In the genomic region with DNA sequence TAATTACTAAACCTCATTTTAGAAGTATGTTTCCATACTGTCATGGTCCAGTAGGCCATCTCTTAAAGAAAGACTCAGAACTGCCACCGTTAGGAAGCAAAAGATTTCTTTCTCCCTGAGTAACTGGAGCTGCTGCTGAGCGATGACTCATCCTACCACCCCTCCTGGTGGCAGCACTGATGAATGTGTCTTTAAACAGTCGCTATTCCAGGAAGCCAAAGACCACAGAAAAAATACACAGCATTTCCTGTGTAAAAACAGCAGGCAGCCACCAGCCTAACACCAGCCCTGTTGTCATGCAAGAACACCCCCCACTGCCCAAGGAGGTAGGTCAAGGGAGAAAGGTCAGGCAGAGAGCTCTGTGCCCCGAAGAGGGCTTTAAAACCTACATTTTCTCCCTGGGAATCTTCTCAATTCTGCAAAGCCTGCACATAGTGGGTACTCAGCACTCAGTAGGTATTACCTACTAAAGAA, we compare ENCODE assay signal across 7 mouse cellular contexts.
DNase-seq lines count a peak whose midpoint lies in the region; ATAC-seq lines count a peak whose summit lies in the region.

No protein-coding gene starts in this region.

- H3K4me3 ChIP-seq in intestine, embryonic 15.5 days (replicated peaks): no peak overlapping the region
- peak overlapping the region; percentile 68 for H3K4me3 ChIP-seq in megakaryocyte, embryonic 14.5 days (replicated peaks)

- no peaks in the 10 kb centered on the region for H3K9me3 ChIP-seq in intestine, embryonic 15.5 days
- no peaks in the 10 kb centered on the region for H3K9me3 ChIP-seq in megakaryocyte, embryonic 14.5 days

- 0 out of 2 replicates have a peak, but pooled peaks cover 7% of the 10 kb centered on the region for H3K4me1 ChIP-seq in intestine, embryonic 15.5 days (replicated peaks)
- peaks cover 38% of the 10 kb centered on the region for H3K4me1 ChIP-seq in megakaryocyte, embryonic 14.5 days

- intact Hi-C loops in left cerebral cortex, postnatal 14 days (cut with DNase I): loop anchor here (10.0 kb wide), 1 partner anchor 459 kb away; no protein-coding TSS in a partner anchor

- H3K27me3 ChIP-seq in intestine, embryonic 15.5 days (replicated peaks): no peaks in the 10 kb centered on the region
- H3K27me3 ChIP-seq in megakaryocyte, embryonic 14.5 days (replicated peaks): no peaks in the 10 kb centered on the region

- WGBS in intestine, embryonic 15.5 days: 7% methylated on average over 4 of the region's 4 CpGs

- DNase-seq in adrenal gland, adult 18-20 months (ENCODE audit: low spot score in 2 of 2): peak; percentile 18 to 34
- peak; percentile 50 to 71 for DNase-seq in cerebellum, postnatal 14 days
- DNase-seq in frontal cortex, postnatal 36 days (ENCODE audit: low spot score in 2 of 2): peak; percentile 56 to 61
- peak; percentile 73 to 80 for DNase-seq in left cerebral cortex, postnatal 14 days (ENCODE audit: low spot score in 2 of 2)
- peak; percentile 57 for DNase-seq in right cerebral cortex, postnatal 14 days

- H3K36me3 ChIP-seq in intestine, embryonic 15.5 days: no peaks in the 10 kb centered on the region
- H3K36me3 ChIP-seq in megakaryocyte, embryonic 14.5 days (replicated peaks; ENCODE audit: low read length): no peaks in the 10 kb centered on the region

- peak; percentile 86 for ATAC-seq in intestine, embryonic 15.5 days

- H3K27ac ChIP-seq in intestine, embryonic 15.5 days: peak overlapping the region; percentile 80

- no peak overlapping the region for H3K9ac ChIP-seq in intestine, embryonic 15.5 days

- peak overlapping the region; percentile 63 for H3K4me2 ChIP-seq in intestine, embryonic 15.5 days (replicated peaks)

Comparison
In these comparisons a context has a peak if more than half of its experiments do, and no peak if none do; other contexts are left out.
1. DNase-seq: peak in every context shown above with its lines; median percentile 76 in left cerebral cortex, postnatal 14 days; 60 in cerebellum, postnatal 14 days; 58 in frontal cortex, postnatal 36 days; 57 in right cerebral cortex, postnatal 14 days; 26 in adrenal gland, adult 18-20 months.